Comparison of ENCODE assay signal across 8 mouse cellular contexts in genomic region chr15:78773290-78773729, GRCm38 (mm10). TPM values are rescaled to one million over a fixed set of nuclear protein-coding genes. Genes with fewer than 3 reads are reported as not detected.
A peak's percentile ranks its signal among the peaks of the same experiment; 100 is the strongest.
DNase-seq lines count a peak whose midpoint lies in the region; ATAC-seq lines count a peak whose summit lies in the region.

Gene Mfng (minus strand): TSS chr15:78773475.

- H3K36me3 ChIP-seq in embryonic facial prominence, embryonic 13.5 days: no peaks in the 10 kb centered on the region
- H3K36me3 ChIP-seq in liver, embryonic 13.5 days: peaks cover 18% of the 10 kb centered on the region
- H3K36me3 ChIP-seq in stomach, embryonic 14.5 days (ENCODE audit: control insufficient read depth, insufficient read depth, low read length): peaks cover 3% of the 10 kb centered on the region; the same call in 1 of the 2 replicates

- no peaks in the 10 kb centered on the region for H3K9me3 ChIP-seq in embryonic facial prominence, embryonic 13.5 days
- H3K9me3 ChIP-seq in liver, embryonic 13.5 days (replicated peaks): peaks cover 8% of the 10 kb centered on the region
- H3K9me3 ChIP-seq in stomach, embryonic 14.5 days (ENCODE audit: control insufficient read depth, low read depth, low read length): no peaks in the 10 kb centered on the region

- no peak for ATAC-seq in embryonic facial prominence, embryonic 13.5 days (ENCODE audit: insufficient number of reproducible peaks, insufficient read depth, low FRiP score, low TSS enrichment, low read depth)
- ATAC-seq in liver, embryonic 13.5 days (ENCODE audit: low read depth): peak; percentile 84
- ATAC-seq in monocyte, adult 5-6 weeks (replicated peaks; ENCODE audit: insufficient number of reproducible peaks, low FRiP score, low TSS enrichment, poor library complexity, severe bottlenecking): peak; percentile 57
- ATAC-seq in stomach, embryonic 14.5 days (ENCODE audit: insufficient number of reproducible peaks, insufficient read depth, low FRiP score, low read depth): peak; percentile 74

- H3K4me3 ChIP-seq in embryonic facial prominence, embryonic 13.5 days: peak within 1 kb of the TSS; percentile 21; the same call in 1 of the 2 replicates
- peak within 1 kb of the TSS; percentile 55 for H3K4me3 ChIP-seq in liver, embryonic 13.5 days (replicated peaks)
- H3K4me3 ChIP-seq in stomach, embryonic 14.5 days (ENCODE audit: low read depth, low read length): peak within 1 kb of the TSS; percentile 26

- peak; percentile 75 for DNase-seq in 3134 (ENCODE audit: extremely low read depth, insufficient read length, low spot score)
- peak; percentile 65 for DNase-seq in WW6 (ENCODE audit: low read depth, low spot score)
- peak; percentile 70 for DNase-seq in heart, adult 8-10 months (ENCODE audit: low spot score)
- DNase-seq in kidney, adult 18-20 months: peak; percentile 73
- DNase-seq in liver, embryonic 13.5 days: peak; percentile 72

- 3% methylated on average over 11 of the region's 11 CpGs for WGBS in embryonic facial prominence, embryonic 13.5 days
- 0% methylated on average over 11 of the region's 11 CpGs for WGBS in liver, embryonic 13.5 days (ENCODE audit: insufficient replicate concordance)
- WGBS in stomach, embryonic 14.5 days: 2% methylated on average over 11 of the region's 11 CpGs

- H3K4me2 ChIP-seq in embryonic facial prominence, embryonic 13.5 days: peak within 1 kb of the TSS; percentile 39
- H3K4me2 ChIP-seq in liver, embryonic 13.5 days: peak within 1 kb of the TSS; percentile 79
- H3K4me2 ChIP-seq in stomach, embryonic 14.5 days (replicated peaks; ENCODE audit: low read depth, low read length): peak within 1 kb of the TSS; percentile 32

- H3K27ac ChIP-seq in embryonic facial prominence, embryonic 13.5 days: peak within 1 kb of the TSS; percentile 55
- peak within 1 kb of the TSS; percentile 36; the same call in 1 of the 2 replicates for H3K27ac ChIP-seq in liver, embryonic 13.5 days
- H3K27ac ChIP-seq in stomach, embryonic 14.5 days (ENCODE audit: low read length): peak within 1 kb of the TSS; percentile 66; the same call in 1 of the 2 replicates

- H3K27me3 ChIP-seq in embryonic facial prominence, embryonic 13.5 days: 0 out of 2 replicates have a peak, but pooled peaks cover 5% of the 10 kb centered on the region
- no peaks in the 10 kb centered on the region for H3K27me3 ChIP-seq in liver, embryonic 13.5 days
- H3K27me3 ChIP-seq in stomach, embryonic 14.5 days (ENCODE audit: control insufficient read depth, insufficient read depth, low read length): no peaks in the 10 kb centered on the region

- peaks cover 10% of the 10 kb centered on the region for H3K4me1 ChIP-seq in embryonic facial prominence, embryonic 13.5 days
- H3K4me1 ChIP-seq in liver, embryonic 13.5 days (replicated peaks): peaks cover 32% of the 10 kb centered on the region
- peaks cover 9% of the 10 kb centered on the region; the same call in 1 of the 2 replicates for H3K4me1 ChIP-seq in stomach, embryonic 14.5 days (ENCODE audit: control insufficient read depth, insufficient read depth, low read length)

- H3K9ac ChIP-seq in embryonic facial prominence, embryonic 13.5 days: peak within 1 kb of the TSS; percentile 41
- H3K9ac ChIP-seq in liver, embryonic 13.5 days: peak within 1 kb of the TSS; percentile 71
- peak within 1 kb of the TSS; percentile 3; the same call in 1 of the 2 replicates for H3K9ac ChIP-seq in stomach, embryonic 14.5 days (replicated peaks; ENCODE audit: low read depth, low read length)

RNA-seq across cellular contexts. Expression of gene Mfng, which starts in this region (rescaled TPM):
- 16.1 and 18.8 TPM in 2 replicates for polyA plus RNA-seq in embryonic facial prominence, embryonic 13.5 days (2015; fragmentation: Nextera tagmentation; extraction: Ambion mirVana)
- 10 to 100 TPM in 1 of 4 experiments, 1 to 10 TPM in 3; 7.5 to 11.4 (median 9.5) TPM for total RNA-seq in heart, adult 8-10 months (2022)
- polyA plus RNA-seq in liver, embryonic 13.5 days (2015; fragmentation: Nextera tagmentation; extraction: Ambion mirVana): 7.0 and 7.2 TPM in 2 replicates
- total RNA-seq in monocyte, adult 5-6 weeks (2017): 19.9 to 42.9 TPM (median 22.6 TPM) in 3 replicates
- polyA plus RNA-seq in stomach, embryonic 14.5 days (2014; fragmentation: Nextera tagmentation; extraction: Ambion mirVana): 15.7 and 16.9 TPM in 2 replicates

Comparison
In these comparisons a context has a peak if more than half of its experiments do, and no peak if none do; other contexts are left out.
1. H3K9ac ChIP-seq: peak in every context shown above with its lines; median percentile 71 in liver, embryonic 13.5 days; 41 in embryonic facial prominence, embryonic 13.5 days; 3 in stomach, embryonic 14.5 days.